Mouse (Mus musculus): ENCODE measurements around the gene Crip2.

Crip2 gene

GRCm38 (mm10) chr12:113184945-113185344, 44.9 kb downstream of the Crip2 start:
- WGBS = 77% methylated on average over 5 of the region's 5 CpGs

- 3% methylated on average over 63 of the region's 63 CpGs for WGBS
Observed at GRCm38 (mm10) chr12:113185442-113186291, 45.6 kb downstream of the Crip2 start, which contains the start of gene Tmem121. Tmem121 (plus strand) TSS chr12:113185930.

GRCm38 (mm10) chr12:113186326-113187010, 46.4 kb downstream of the Crip2 start:
- 27% methylated on average over 12 of the region's 12 CpGs for WGBS

GRCm38 (mm10) chr12:113187011-113187375, 47.0 kb downstream of the Crip2 start:
- WGBS = 41% methylated on average over 4 of the region's 4 CpGs

GRCm38 (mm10) chr12:113187584-113188295, 47.7 kb downstream of the Crip2 start:
- WGBS = 4% methylated on average over 56 of the region's 56 CpGs

GRCm38 (mm10) chr12:113188349-113189055, 48.5 kb downstream of the Crip2 start:
- WGBS = 88% methylated on average over 51 of the region's 51 CpGs

GRCm38 (mm10) chr12:113193423-113193822, 53.4 kb downstream of the Crip2 start:
- WGBS = 37% methylated on average over 2 of the region's 2 CpGs
